Comparison of ENCODE assay signal across 16 mouse cellular contexts in genomic region chr12:108259322-108260049, GRCm38 (mm10). TPM values are rescaled to one million over a fixed set of nuclear protein-coding genes. Genes with fewer than 3 reads are reported as not detected.
DNase-seq lines count a peak whose midpoint lies in the region; ATAC-seq and TF ChIP-seq lines count a peak whose summit lies in the region.
"Had no signal": no experiment of that assay in that cellular context is flagged by ENCODE, and none has a peak within 500 bp of the region (broad histone marks: within the 10 kb centered on the region; RNA-seq: fewer than 3 reads in every experiment).

No protein-coding gene starts in this region.

- no peak overlapping the region for H3K9ac ChIP-seq in forebrain, embryonic 12.5 days
- no peak overlapping the region for H3K9ac ChIP-seq in midbrain, embryonic 11.5 days (ENCODE audit: low read length)
- no peak overlapping the region for H3K9ac ChIP-seq in hindbrain, postnatal 0 days (replicated peaks; ENCODE audit: low read length)
- no peak overlapping the region for H3K9ac ChIP-seq in kidney, embryonic 14.5 days (ENCODE audit: low read depth, low read length)
- H3K9ac ChIP-seq: embryonic facial prominence, embryonic 12.5 days; lung, embryonic 15.5 days had no signal

- no peak overlapping the region for H3K4me2 ChIP-seq in forebrain, embryonic 12.5 days
- H3K4me2 ChIP-seq in midbrain, embryonic 11.5 days, result no peak overlapping the region
- no peak overlapping the region for H3K4me2 ChIP-seq in hindbrain, postnatal 0 days (ENCODE audit: low read depth, low read length)
- no peak overlapping the region for H3K4me2 ChIP-seq in kidney, embryonic 14.5 days (replicated peaks; ENCODE audit: low read depth, low read length)
- H3K4me2 ChIP-seq: embryonic facial prominence, embryonic 12.5 days; lung, embryonic 15.5 days had no signal

- no peak for ATAC-seq in forebrain, embryonic 12.5 days (ENCODE audit: low FRiP score)
- ATAC-seq in midbrain, embryonic 11.5 days (ENCODE audit: low FRiP score), result no peak
- 0 out of 2 replicates have a peak, but pooled peaks have one; percentile 30 for ATAC-seq in hindbrain, postnatal 0 days
- ATAC-seq in kidney, embryonic 14.5 days (ENCODE audit: low FRiP score, low TSS enrichment), result no peak

- peaks cover 95% of the 10 kb centered on the region for H3K4me1 ChIP-seq in forebrain, embryonic 10.5 days
- H3K4me1 ChIP-seq in forebrain, embryonic 12.5 days, result peaks cover 86% of the 10 kb centered on the region
- H3K4me1 ChIP-seq in midbrain, embryonic 10.5 days, result peaks cover 93% of the 10 kb centered on the region
- H3K4me1 ChIP-seq in midbrain, embryonic 11.5 days (ENCODE audit: control insufficient read depth, insufficient read depth, low read length), result peaks cover 41% of the 10 kb centered on the region
- H3K4me1 ChIP-seq in hindbrain, postnatal 0 days (ENCODE audit: insufficient read depth, low read length), result peaks cover 27% of the 10 kb centered on the region
- peaks cover 29% of the 10 kb centered on the region for H3K4me1 ChIP-seq in kidney, embryonic 14.5 days (ENCODE audit: control insufficient read depth, insufficient read depth, low read length)

- DNase-seq in forebrain, embryonic 10.5 days (ENCODE audit: extremely low spot score, low spot score), result no peak
- no peak for DNase-seq in midbrain, embryonic 10.5 days (ENCODE audit: low spot score)
- no peak for DNase-seq in midbrain, embryonic 11.5 days (ENCODE audit: low spot score, missing footprints)
- DNase-seq in Muller cell, postnatal 12 days (ENCODE audit: inconsistent ontology term), result peak; percentile 54
- DNase-seq in hindbrain, postnatal 0 days (ENCODE audit: low spot score), result peak; percentile 45
- DNase-seq in layer of hippocampus, adult 11-12 months (ENCODE audit: low spot score), result no peak
- DNase-seq: adrenal gland, adult 8-10 months; cerebellum, postnatal 36 days; heart, postnatal 4 days; kidney, adult 11 months; kidney, postnatal 25 days; right cerebral cortex, postnatal 4 days had no signal

- H3K9me3 ChIP-seq in forebrain, embryonic 10.5 days, result no peaks in the 10 kb centered on the region
- H3K9me3 ChIP-seq in forebrain, embryonic 12.5 days, result no peaks in the 10 kb centered on the region
- H3K9me3 ChIP-seq in midbrain, embryonic 10.5 days (replicated peaks), result no peaks in the 10 kb centered on the region
- no peaks in the 10 kb centered on the region for H3K9me3 ChIP-seq in midbrain, embryonic 11.5 days (ENCODE audit: control insufficient read depth, low read length)
- no peaks in the 10 kb centered on the region for H3K9me3 ChIP-seq in hindbrain, postnatal 0 days (ENCODE audit: low read length)
- H3K9me3 ChIP-seq in kidney, embryonic 14.5 days (ENCODE audit: control insufficient read depth, low read length), result no peaks in the 10 kb centered on the region
- H3K9me3 ChIP-seq: embryonic facial prominence, embryonic 12.5 days; lung, embryonic 15.5 days had no signal

- peak overlapping the region; percentile 26 for H3K27ac ChIP-seq in forebrain, embryonic 10.5 days
- no peak overlapping the region; the same call in 1 of the 2 replicates for H3K27ac ChIP-seq in forebrain, embryonic 12.5 days
- peak overlapping the region; percentile 67 for H3K27ac ChIP-seq in midbrain, embryonic 10.5 days (replicated peaks)
- no peak overlapping the region for H3K27ac ChIP-seq in midbrain, embryonic 11.5 days (ENCODE audit: low read depth, low read length)
- 0 out of 2 replicates have a peak overlapping the region, but pooled peaks have one; percentile 45 for H3K27ac ChIP-seq in hindbrain, postnatal 0 days
- no peak overlapping the region for H3K27ac ChIP-seq in kidney, embryonic 14.5 days (ENCODE audit: low read depth, low read length)
- H3K27ac ChIP-seq: embryonic facial prominence, embryonic 12.5 days; lung, embryonic 15.5 days had no signal

- H3K4me3 ChIP-seq in forebrain, embryonic 10.5 days, result no peak overlapping the region
- no peak overlapping the region for H3K4me3 ChIP-seq in forebrain, embryonic 12.5 days (replicated peaks)
- H3K4me3 ChIP-seq in midbrain, embryonic 10.5 days, result no peak overlapping the region
- no peak overlapping the region for H3K4me3 ChIP-seq in midbrain, embryonic 11.5 days (ENCODE audit: low read depth, low read length)
- H3K4me3 ChIP-seq in hindbrain, postnatal 0 days (ENCODE audit: low read length), result no peak overlapping the region
- H3K4me3 ChIP-seq in kidney, embryonic 14.5 days (ENCODE audit: low read length), result no peak overlapping the region
- H3K4me3 ChIP-seq: embryonic facial prominence, embryonic 12.5 days; lung, embryonic 15.5 days had no signal

- H3K27me3 ChIP-seq in forebrain, embryonic 10.5 days (ENCODE audit: poor library complexity, severe bottlenecking), result no peaks in the 10 kb centered on the region
- H3K27me3 ChIP-seq in forebrain, embryonic 12.5 days, result no peaks in the 10 kb centered on the region
- no peaks in the 10 kb centered on the region for H3K27me3 ChIP-seq in midbrain, embryonic 10.5 days (ENCODE audit: low read depth, poor library complexity, severe bottlenecking)
- H3K27me3 ChIP-seq in midbrain, embryonic 11.5 days (ENCODE audit: control insufficient read depth, insufficient read depth, low read length), result no peaks in the 10 kb centered on the region
- H3K27me3 ChIP-seq in hindbrain, postnatal 0 days (ENCODE audit: insufficient read depth, low read length), result no peaks in the 10 kb centered on the region
- no peaks in the 10 kb centered on the region for H3K27me3 ChIP-seq in kidney, embryonic 14.5 days (ENCODE audit: control insufficient read depth, insufficient read depth, low read length)
- H3K27me3 ChIP-seq: embryonic facial prominence, embryonic 12.5 days; lung, embryonic 15.5 days had no signal

- 91% methylated on average over 24 of the region's 24 CpGs for WGBS in forebrain, embryonic 10.5 days
- WGBS in forebrain, embryonic 12.5 days, result 89% methylated on average over 24 of the region's 24 CpGs
- 88% methylated on average over 24 of the region's 24 CpGs for WGBS in midbrain, embryonic 10.5 days
- 90% methylated on average over 24 of the region's 24 CpGs for WGBS in midbrain, embryonic 11.5 days
- 65% methylated on average over 24 of the region's 24 CpGs for WGBS in hindbrain, postnatal 0 days
- 86% methylated on average over 24 of the region's 24 CpGs for WGBS in kidney, embryonic 14.5 days

- 0 out of 2 replicates have a peak, but pooled peaks cover 5% of the 10 kb centered on the region for H3K36me3 ChIP-seq in forebrain, embryonic 10.5 days (replicated peaks)
- H3K36me3 ChIP-seq in forebrain, embryonic 12.5 days (replicated peaks), result no peaks in the 10 kb centered on the region
- no peaks in the 10 kb centered on the region; the same call in 1 of the 2 replicates for H3K36me3 ChIP-seq in midbrain, embryonic 10.5 days
- H3K36me3 ChIP-seq in midbrain, embryonic 11.5 days (ENCODE audit: control insufficient read depth, insufficient read depth, low read length), result no peaks in the 10 kb centered on the region
- no peaks in the 10 kb centered on the region for H3K36me3 ChIP-seq in hindbrain, postnatal 0 days (ENCODE audit: insufficient read depth, low read length)
- no peaks in the 10 kb centered on the region for H3K36me3 ChIP-seq in kidney, embryonic 14.5 days (ENCODE audit: control insufficient read depth, insufficient read depth, low read length)
- H3K36me3 ChIP-seq: embryonic facial prominence, embryonic 12.5 days; lung, embryonic 15.5 days had no signal

- TF ChIP-seq CTCF in hindbrain, postnatal 0 days (IDR thresholded peaks at IDR 0.05; ENCODE audit: low read depth), result no peak

RNA-seq across cellular contexts. Expression of gene Ccdc85c, which starts 15.7 kb away (rescaled TPM):
- 13.5 and 14.6 TPM in 2 replicates for polyA plus RNA-seq in forebrain, embryonic 10.5 days (2016; fragmentation: Nextera tagmentation; extraction: Ambion mirVana)
- polyA plus RNA-seq in forebrain, embryonic 12.5 days (2016; fragmentation: Nextera tagmentation; extraction: Ambion mirVana), result 10.7 and 14.7 TPM in 2 replicates
- 12.1 and 15.5 TPM in 2 replicates for polyA plus RNA-seq in midbrain, embryonic 10.5 days (2016; fragmentation: Nextera tagmentation; extraction: Ambion mirVana)
- 19.2 and 20.4 TPM in 2 replicates for polyA plus RNA-seq in midbrain, embryonic 11.5 days (2014; fragmentation: Nextera tagmentation; extraction: Ambion mirVana)
- total RNA-seq in hindbrain, postnatal 0 days (2014; rRNA removed), result 86.3 and 94.7 TPM in 2 replicates
- 16.9 and 17.0 TPM in 2 replicates for polyA plus RNA-seq in hindbrain, postnatal 0 days (2015; fragmentation: Nextera tagmentation; extraction: Ambion mirVana)
- 9.9 and 11.0 TPM in 2 replicates for polyA plus RNA-seq in kidney, embryonic 14.5 days (2014; fragmentation: Nextera tagmentation; extraction: Ambion mirVana)

RNA-seq across cellular contexts. Expression of gene Hhipl1, which starts 46.6 kb away (rescaled TPM):
- 2.8 and 3.4 TPM in 2 replicates for polyA plus RNA-seq in forebrain, embryonic 10.5 days (2016; fragmentation: Nextera tagmentation; extraction: Ambion mirVana)
- polyA plus RNA-seq in forebrain, embryonic 12.5 days (2016; fragmentation: Nextera tagmentation; extraction: Ambion mirVana), result 3.3 and 3.5 TPM in 2 replicates
- polyA plus RNA-seq in midbrain, embryonic 10.5 days (2016; fragmentation: Nextera tagmentation; extraction: Ambion mirVana), result 3.7 and 5.1 TPM in 2 replicates
- polyA plus RNA-seq in midbrain, embryonic 11.5 days (2014; fragmentation: Nextera tagmentation; extraction: Ambion mirVana), result 2.7 and 3.5 TPM in 2 replicates
- total RNA-seq in hindbrain, postnatal 0 days (2014; rRNA removed), result 10.2 and 10.8 TPM in 2 replicates
- polyA plus RNA-seq in hindbrain, postnatal 0 days (2015; fragmentation: Nextera tagmentation; extraction: Ambion mirVana), result 2.8 and 3.2 TPM in 2 replicates
- polyA plus RNA-seq in kidney, embryonic 14.5 days (2014; fragmentation: Nextera tagmentation; extraction: Ambion mirVana), result 0.27 and 0.61 TPM in 2 replicates

Comparison
In these comparisons a context has a peak if more than half of its experiments do, and no peak if none do; other contexts are left out.
1. H3K27ac ChIP-seq: peak in forebrain, embryonic 10.5 days (single experiment), midbrain, embryonic 10.5 days (single experiment) and hindbrain, postnatal 0 days (single experiment); none in forebrain, embryonic 12.5 days (single experiment), midbrain, embryonic 11.5 days (single experiment) and kidney, embryonic 14.5 days (single experiment).
2. DNase-seq: peak in Muller cell, postnatal 12 days (single experiment) and hindbrain, postnatal 0 days (single experiment); none in forebrain, embryonic 10.5 days (single experiment), midbrain, embryonic 10.5 days (single experiment), midbrain, embryonic 11.5 days (single experiment) and layer of hippocampus, adult 11-12 months (single experiment).